Mouse (Mus musculus) liver, embryonic 14.5 days (tissue): ENCODE data around the gene Kmt5b. TPM values are rescaled to one million over a fixed set of nuclear protein-coding genes. Genes with fewer than 3 reads are reported as not detected.

Source experiments
- ATAC-seq: fragments of 200-750 bp; cut with Nextera tagmentation; 2 replicates; pipeline ENCODE4 v1.8.0; 2017; ENCODE audit warnings: moderate number of reproducible peaks, mild to moderate bottlenecking, moderate library complexity; ENCODE audit not compliant: insufficient read depth
- DNase-seq, 3 experiments: peaks; one replicate each; pipeline ENCODE4 v3.0.0-alpha.2; 2012 to 2013; ENCODE audit warnings: low read depth in 3 of 3, low spot score in 3 of 3
- H3K27ac ChIP-seq: fragments of 300-500 bp; sonication (generic); 2 replicates; pipeline ENCODE4 v1.5.1; 2014; ENCODE audit warnings: moderate library complexity, mild to moderate bottlenecking, control low read depth, inconsistent platforms
- H3K27me3 ChIP-seq: fragments of 300-500 bp; sonication (generic); 2 replicates; pipeline ENCODE4 v1.6.1; 2014; ENCODE audit warnings: mild to moderate bottlenecking, low read length, moderate library complexity; ENCODE audit not compliant: control insufficient read depth, insufficient read depth
- H3K36me3 ChIP-seq: fragments of 300-500 bp; sonication (generic); replicated peaks from 2 replicates; pipeline ENCODE4 v1.6.1; 2014; ENCODE audit warnings: low read depth; ENCODE audit not compliant: control insufficient read depth, insufficient read depth
- H3K4me1 ChIP-seq, 2 experiments: fragments of 200-500 bp in 1 of 2; fragments of 300-500 bp in 1 of 2; sonication (generic) in 1 of 2; replicated peaks; 2 replicates each; pipeline ENCODE4 v1.6.1; 2012 to 2014; ENCODE audit warnings: antibody characterized with exemption in 1 of 2, inconsistent platforms in 1 of 2, low read length in 1 of 2; ENCODE audit not compliant: control insufficient read depth in 2 of 2, insufficient read depth in 2 of 2
- H3K4me2 ChIP-seq: fragments of 300-500 bp; sonication (generic); 2 replicates; pipeline ENCODE4 v1.6.1; 2014; ENCODE audit warnings: low read depth, mild to moderate bottlenecking, control low read depth, moderate library complexity
- H3K4me3 ChIP-seq, 2 experiments: fragments of 200-500 bp in 1 of 2; fragments of 300-500 bp in 1 of 2; sonication (generic) in 1 of 2; 2 replicates each; pipeline ENCODE4 v1.5.1; 2012 to 2014; ENCODE audit warnings: low read depth in 2 of 2, low read length in 2 of 2, mild to moderate bottlenecking in 2 of 2, control low read depth in 1 of 2, inconsistent platforms in 1 of 2, moderate library complexity in 1 of 2; ENCODE audit not compliant: insufficient read depth in 1 of 2
- H3K9ac ChIP-seq: fragments of 300-500 bp; sonication (generic); replicated peaks from 2 replicates; pipeline ENCODE4 v1.6.1; 2014; ENCODE audit warnings: mild to moderate bottlenecking, control low read depth, moderate library complexity
- H3K9me3 ChIP-seq: fragments of 300-500 bp; sonication (generic); 2 replicates; pipeline ENCODE4 v1.6.1; 2016; ENCODE audit warnings: low read length, mixed read lengths; ENCODE audit not compliant: control insufficient read depth
- CTCF ChIP-seq: IDR thresholded peaks from 2 replicates; pipeline ENCODE4 v1.5.1; 2016; ENCODE audit warnings: antibody characterized with exemption, low read depth, control low read depth
- EP300 ChIP-seq: IDR thresholded peaks from 2 replicates; pipeline ENCODE4 v1.6.1; 2016; ENCODE audit warnings: antibody characterized with exemption, low read depth
- WGBS: fragments of 180-500 bp; shearing (Covaris S2); extraction: QIAGEN DNeasy Blood & Tissue Kit; methylation state at CpG from one replicate; pipeline ENCODE4 v1.1.7; 2014; ENCODE audit not compliant: insufficient replicate concordance; 5-methylcytosine and 5-hydroxymethylcytosine counted together
- polyA plus RNA-seq, 2 experiments: library from polyadenylated mRNA; depleted of rRNA in 1 of 2; stranded (reverse) in 1 of 2; unstranded in 1 of 2; fragments of >200 nt; fragmentation: Nextera tagmentation in 1 of 2; extraction: Ambion mirVana in 1 of 2; gene quantifications; 2 replicates each; pipeline versions ENCODE4 v1.2.1 to v1.2.3; 2012 to 2014

Gene Kmt5b
- polyA plus RNA-seq, 2 experiments = 5.0 to 6.3 TPM

DNA sequence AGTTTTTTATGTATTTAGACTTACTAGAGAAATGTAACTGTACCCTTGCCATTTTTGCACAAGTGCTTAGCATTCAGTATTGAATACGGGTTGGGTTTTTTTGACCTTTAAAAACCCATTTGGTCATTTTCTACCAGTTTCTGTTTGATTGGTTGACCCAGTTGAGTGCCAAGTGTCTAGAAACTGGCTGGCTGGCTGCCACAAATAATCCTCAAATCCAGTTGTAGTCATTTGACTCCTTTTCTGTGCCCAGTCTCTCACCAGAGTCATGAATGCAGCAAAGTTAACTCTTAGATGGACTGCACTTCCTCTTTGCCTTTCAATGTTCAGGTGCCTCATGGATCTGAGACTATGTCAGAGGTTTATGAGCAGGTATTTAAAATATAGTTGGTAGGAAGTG is 86.7 kb downstream of the Kmt5b start:
- DNase-seq = no peak
- H3K4me3 ChIP-seq = no peak overlapping the region
- no peak overlapping the region for H3K9ac ChIP-seq
- H3K27me3 ChIP-seq = no peaks in the 10 kb centered on the region
- no peaks in the 10 kb centered on the region for H3K36me3 ChIP-seq
- TF ChIP-seq EP300 = no peak
- no peak for TF ChIP-seq CTCF
- peaks cover 5 to 17% of the 10 kb centered on the region in 2 experiments for H3K4me1 ChIP-seq
- no peaks in the 10 kb centered on the region for H3K9me3 ChIP-seq
- H3K27ac ChIP-seq = no peak overlapping the region
- WGBS = 86% methylated on average over 1 of the region's 1 CpGs
- ATAC-seq = no peak
- peak overlapping the region; percentile 100 for H3K4me2 ChIP-seq

DNA sequence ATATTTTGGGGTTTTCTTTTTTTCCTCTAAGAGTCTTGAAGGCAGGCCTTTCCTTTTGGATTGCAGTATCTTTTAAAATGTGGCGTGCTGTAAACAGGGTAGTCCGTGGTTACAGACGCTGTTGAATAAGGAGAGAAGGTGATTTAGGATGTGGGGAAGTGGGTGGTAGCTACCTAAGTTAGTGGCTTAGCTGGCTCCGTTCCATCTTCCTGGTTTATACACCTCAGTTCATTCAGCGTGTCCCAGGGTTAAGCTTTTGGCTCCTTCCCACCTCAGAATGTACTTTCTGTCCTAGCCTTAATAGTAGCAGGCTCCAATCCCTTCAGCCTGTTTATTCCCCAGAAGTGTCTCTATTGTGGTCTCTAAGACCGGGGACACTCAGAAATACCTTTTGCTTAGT is 87.9 kb downstream of the Kmt5b start:
- WGBS = 51% methylated on average over 6 of the region's 6 CpGs
- Histone ChIP-seq H3K9ac (no peak overlapping the region), H3K4me2 (peak overlapping the region; percentile 26), H3K9me3 (no peaks in the 10 kb centered on the region), H3K27ac (no peak overlapping the region), H3K4me1 (peaks cover 5 to 17% of the 10 kb centered on the region in 2 experiments), H3K4me3 (no peak overlapping the region), H3K27me3 (no peaks in the 10 kb centered on the region), H3K36me3 (no peaks in the 10 kb centered on the region)
- no peak for ATAC-seq
- no peak for TF ChIP-seq CTCF
- TF ChIP-seq EP300 = no peak
- no peak for DNase-seq

DNA sequence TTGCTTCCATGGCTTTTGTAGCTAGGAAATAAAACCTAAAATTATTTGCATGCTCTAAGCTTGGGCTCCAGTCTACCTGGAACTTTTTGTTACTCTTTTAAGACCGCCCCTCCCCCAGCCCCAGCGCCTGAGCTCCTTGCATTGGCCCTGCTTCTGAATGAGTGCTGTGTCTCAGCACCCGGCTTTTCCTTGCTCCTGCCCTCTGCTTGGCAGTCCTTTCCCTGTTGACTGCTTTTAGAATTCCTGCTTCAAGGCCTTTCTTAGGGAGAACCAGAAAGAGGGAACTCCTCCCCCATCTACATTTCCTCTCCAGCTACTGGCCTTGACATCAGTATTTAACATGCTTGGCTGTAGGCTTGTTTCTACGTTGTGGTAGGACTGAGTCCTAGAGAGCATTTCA is 88.4 kb downstream of the Kmt5b start:
- no peak overlapping the region for H3K9ac ChIP-seq
- 47% methylated on average over 4 of the region's 4 CpGs for WGBS
- H3K36me3 ChIP-seq = no peaks in the 10 kb centered on the region
- peak overlapping the region; percentile 26 for H3K4me2 ChIP-seq
- ATAC-seq (no peak), DNase-seq (no peak)
- peaks cover 5 to 14% of the 10 kb centered on the region in 2 experiments for H3K4me1 ChIP-seq
- TF ChIP-seq EP300 = no peak
- no peak for TF ChIP-seq CTCF
- H3K27me3 ChIP-seq = no peaks in the 10 kb centered on the region
- H3K27ac ChIP-seq = no peak overlapping the region
- H3K4me3 ChIP-seq = no peak overlapping the region
- H3K9me3 ChIP-seq = no peaks in the 10 kb centered on the region

DNA sequence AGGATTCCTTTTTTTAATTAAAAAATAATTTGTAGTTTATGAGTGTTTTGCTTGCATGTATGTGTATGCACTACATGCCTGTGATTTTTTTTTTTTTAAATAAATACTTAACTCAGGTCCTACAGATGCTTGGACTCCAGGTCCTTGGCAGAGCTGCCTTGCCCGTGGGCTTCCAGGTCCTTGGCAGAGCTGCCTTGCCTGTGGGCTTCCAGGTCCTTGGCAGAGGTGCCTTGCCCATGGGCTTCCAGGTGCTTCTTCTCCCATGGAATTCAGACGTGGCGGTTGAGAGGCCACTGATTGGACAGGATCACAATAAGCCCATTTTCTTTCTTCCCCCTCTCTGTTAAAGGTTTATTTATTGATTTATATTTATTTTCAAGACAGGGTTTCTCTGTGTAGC is 90.0 kb downstream of the Kmt5b start:
- Histone ChIP-seq H3K9me3 (no peaks in the 10 kb centered on the region), H3K9ac (no peak overlapping the region), H3K36me3 (no peaks in the 10 kb centered on the region), H3K27me3 (no peaks in the 10 kb centered on the region), H3K4me3 (no peak overlapping the region), H3K4me2 (no peak overlapping the region), H3K27ac (no peak overlapping the region), H3K4me1 (peaks cover 0 to 6% of the 10 kb centered on the region in 2 experiments; a peak in 3 of 4 replicates)
- no peak for DNase-seq
- ATAC-seq = no peak
- WGBS = 70% methylated on average over 3 of the region's 3 CpGs
- no peak for TF ChIP-seq CTCF
- TF ChIP-seq EP300 = no peak

DNA sequence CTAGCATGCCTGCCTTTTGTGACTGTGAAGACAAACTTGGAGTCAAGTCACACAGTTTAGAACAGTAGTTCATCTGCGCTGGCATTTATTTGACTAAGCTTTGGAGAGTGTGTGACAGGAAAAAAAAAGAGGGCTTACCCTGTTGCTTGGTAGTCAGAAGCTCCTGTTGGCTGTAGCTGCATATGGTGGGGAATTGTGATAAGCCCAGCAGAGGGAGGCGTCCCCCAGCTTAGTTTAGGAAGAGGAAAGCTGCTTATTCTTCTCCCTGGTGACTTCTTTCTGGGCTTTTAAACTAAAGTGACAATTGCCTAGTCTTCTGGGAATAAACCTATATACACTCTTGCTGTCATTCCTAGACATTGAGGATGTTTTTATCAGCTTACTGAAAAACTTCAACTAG is 95.5 kb downstream of the Kmt5b start:
- Histone ChIP-seq H3K4me1 (peaks cover 4% of the 10 kb centered on the region in 2 experiments; a peak in 2 of 4 replicates), H3K4me2 (no peak overlapping the region), H3K36me3 (no peaks in the 10 kb centered on the region), H3K27me3 (no peaks in the 10 kb centered on the region), H3K9me3 (no peaks in the 10 kb centered on the region), H3K9ac (no peak overlapping the region), H3K4me3 (no peak overlapping the region), H3K27ac (no peak overlapping the region)
- ATAC-seq (no peak), DNase-seq (no peak)
- TF ChIP-seq EP300 (no peak), CTCF (0 out of 2 replicates have a peak, but pooled peaks have one; percentile 8)
- 26% methylated on average over 2 of the region's 2 CpGs for whole genome bisulfite sequencing
